Mouse (Mus musculus) skeletal muscle tissue, adult 2 months (tissue): ENCODE measurements at regions not wholly inside any gene's neighbourhood (a gene's known extent, or its start where the extent isn't known, plus 50 kb on each side); places are given as distances from the start of the nearest gene placed in this dataset.

Experiments
- DNase-seq: peaks from one replicate; pipeline ENCODE4 v3.0.0-alpha.2; 2012; ENCODE audit warnings: low read depth, low spot score

DNA sequence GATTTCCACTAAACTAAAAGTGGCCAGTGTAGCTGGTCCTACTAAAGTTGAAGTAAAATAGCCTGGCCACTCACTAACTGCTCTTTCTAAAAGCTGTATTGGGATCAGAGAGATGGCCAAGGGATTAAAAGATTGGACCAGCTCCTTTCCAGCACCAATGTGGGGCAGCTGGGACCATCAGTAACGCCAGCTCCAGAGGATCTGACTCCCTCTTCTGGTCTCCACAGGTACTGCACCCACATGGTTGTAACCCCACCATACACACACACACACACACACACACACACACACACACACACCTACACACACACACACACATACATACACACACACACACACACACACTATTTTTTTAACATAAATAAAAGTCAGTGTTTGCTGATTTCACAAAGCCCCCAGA is 122.1 kb upstream of the Topaz1 start:
- no peak for DNase-seq

- DNase-seq, result no peak
Measured at GRCm38 (mm10) chr9:122626346-122626745, 120.8 kb upstream of the Topaz1 start.

- DNase-seq, result no peak
Measured at GRCm38 (mm10) chr9:122629171-122629904, 117.8 kb upstream of the Topaz1 start.

DNA sequence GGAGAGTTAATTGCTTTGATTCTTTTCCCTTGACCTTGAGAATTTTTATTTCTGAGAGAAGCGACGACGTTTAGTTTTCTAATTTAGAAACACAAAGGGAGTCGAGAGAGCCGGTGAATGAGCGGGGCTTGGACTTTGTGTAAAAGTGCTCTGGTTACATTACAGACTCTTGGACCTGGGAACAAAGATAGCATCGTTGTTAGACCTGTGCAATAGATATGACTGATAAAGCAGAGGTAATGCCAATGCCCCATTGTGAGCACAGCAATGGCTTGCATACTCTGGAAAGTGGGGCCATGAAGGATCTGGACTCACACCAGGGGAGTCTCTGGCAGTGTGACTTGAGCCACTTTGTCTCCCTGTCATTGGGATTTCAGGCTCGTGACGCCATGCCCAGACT is 115.4 kb upstream of the Topaz1 start:
- DNase-seq, result no peak

DNA sequence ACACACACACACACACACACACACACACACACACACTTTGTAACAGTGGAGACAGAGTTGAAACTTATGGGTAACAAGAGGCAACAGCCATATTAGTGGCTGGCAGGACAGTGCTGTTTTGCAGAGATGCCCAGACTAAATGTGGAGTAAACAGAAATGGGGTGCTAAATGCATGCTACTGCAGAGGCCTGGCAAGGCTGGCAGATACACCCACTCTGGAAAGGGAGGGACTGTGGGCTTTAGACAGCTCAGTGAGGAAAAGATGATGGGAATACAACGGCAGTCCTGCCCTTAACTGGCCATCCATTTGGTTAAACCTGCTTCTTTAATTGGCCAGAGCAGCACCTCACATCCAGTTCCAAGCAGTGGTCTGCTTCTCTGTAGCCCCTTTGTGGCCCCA is 113.7 kb upstream of the Topaz1 start:
- no peak for DNase-seq

DNA sequence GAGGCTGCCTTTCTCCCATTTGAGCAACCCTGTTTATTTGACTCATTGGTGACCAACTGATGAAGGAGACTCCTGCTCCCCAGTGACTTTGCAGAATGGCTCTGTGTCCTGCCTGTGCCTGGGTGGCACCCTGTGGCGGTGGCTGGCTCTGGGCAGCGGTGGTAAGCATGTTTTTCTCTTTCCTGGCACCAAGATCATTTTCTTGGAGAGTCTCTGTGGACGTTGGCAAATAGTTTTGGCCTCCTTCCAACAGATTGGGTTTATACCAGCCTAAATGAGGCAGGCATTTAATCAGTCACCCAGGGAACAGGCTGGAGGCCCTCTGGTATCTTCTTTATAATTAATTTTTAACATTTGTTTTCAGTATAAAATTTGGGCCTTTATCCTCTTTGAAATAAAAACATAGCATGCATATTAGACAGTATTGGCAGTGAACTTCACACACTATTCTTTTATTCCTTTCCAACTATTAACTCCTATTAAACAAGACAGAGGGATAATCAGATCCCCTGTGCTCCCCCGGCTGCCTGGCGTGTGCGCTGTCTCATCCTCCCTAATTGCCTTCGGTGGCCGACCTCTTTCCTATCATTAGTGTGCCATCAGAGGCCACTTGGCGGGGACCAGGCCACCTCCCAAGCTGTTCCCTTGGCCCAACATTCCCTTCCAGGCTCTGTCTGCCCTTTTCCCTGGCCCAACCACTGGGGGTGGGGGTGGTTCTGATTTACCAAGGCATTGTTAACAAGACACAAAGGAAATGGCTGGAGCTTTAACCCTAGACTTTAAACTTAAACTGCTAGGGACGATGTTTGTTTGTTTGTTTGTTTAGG is 111.8 kb upstream of the Topaz1 start:
- peak; percentile 18 for DNase-seq

- DNase-seq, result no peak
Measured at GRCm38 (mm10) chr9:122637591-122637990, 109.6 kb upstream of the Topaz1 start.

DNA sequence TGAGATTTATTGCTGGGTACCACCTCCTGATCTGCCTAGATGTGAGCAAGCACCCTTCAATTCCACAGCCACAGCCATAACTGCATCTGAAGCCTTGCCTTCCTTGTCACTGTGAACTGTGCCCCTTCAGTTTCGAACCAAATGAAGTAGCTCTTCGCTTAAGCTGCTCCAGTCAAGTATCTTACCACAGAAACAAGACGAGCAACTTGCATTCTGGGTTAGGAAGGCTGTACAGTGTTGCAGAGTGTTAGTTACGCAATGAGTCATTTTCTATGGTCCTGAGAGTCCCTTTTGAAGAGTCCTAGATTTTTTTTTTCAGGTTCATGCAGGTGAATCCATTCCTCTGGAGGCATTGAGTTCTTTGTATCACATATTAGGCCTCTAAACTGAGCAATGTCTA is 107.9 kb upstream of the Topaz1 start:
- no peak for DNase-seq

GRCm38 (mm10) chr9:122642913-122643312 is 104.2 kb upstream of the Topaz1 start:
- DNase-seq, result no peak

DNA sequence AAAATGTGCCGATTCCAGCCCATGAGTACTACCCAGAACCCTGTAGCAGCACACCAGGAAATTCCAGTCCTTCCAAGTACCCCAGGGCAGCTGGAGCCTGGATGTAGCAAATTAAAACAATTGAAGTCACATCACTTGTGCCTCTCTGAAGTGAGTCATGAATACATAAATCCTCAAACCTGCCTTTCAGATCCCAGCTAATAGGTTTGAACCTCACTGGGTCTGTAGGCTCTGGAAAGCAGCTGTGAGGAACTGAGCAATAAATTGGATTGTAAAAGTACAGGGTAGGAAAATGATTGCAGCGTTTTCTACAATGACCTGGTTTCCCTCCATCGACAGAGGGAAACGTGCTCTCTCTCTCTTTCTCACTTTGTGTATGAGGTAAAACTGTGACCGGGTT is 101.6 kb upstream of the Topaz1 start:
- no peak for DNase-seq

- DNase-seq, result no peak
Measured at GRCm38 (mm10) chr9:122650862-122651261, 96.3 kb upstream of the Topaz1 start.

DNA sequence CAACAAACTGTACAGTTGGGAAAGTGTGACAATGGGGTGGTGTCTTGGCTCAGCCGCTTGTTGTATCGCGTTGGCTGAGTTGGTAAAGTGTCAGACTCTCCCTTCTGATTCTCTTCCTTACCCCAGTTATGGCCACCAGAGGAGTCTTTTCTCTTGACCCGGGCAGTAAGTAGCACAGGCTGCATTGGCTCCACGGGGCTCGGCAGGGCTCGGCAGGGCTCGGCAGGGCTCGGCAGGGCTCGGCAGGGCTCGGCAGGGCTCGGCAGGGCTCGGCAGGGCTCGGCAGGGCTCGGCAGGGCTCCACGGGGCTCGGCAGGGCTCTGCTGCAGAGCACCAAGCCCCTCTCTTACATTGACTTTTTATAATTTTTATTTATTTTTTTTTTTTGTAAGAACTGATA is 91.6 kb upstream of the Topaz1 start:
- no peak for DNase-seq

- no peak for DNase-seq
Measured at GRCm38 (mm10) chr9:122660050-122660449, 87.1 kb upstream of the Topaz1 start.

DNA sequence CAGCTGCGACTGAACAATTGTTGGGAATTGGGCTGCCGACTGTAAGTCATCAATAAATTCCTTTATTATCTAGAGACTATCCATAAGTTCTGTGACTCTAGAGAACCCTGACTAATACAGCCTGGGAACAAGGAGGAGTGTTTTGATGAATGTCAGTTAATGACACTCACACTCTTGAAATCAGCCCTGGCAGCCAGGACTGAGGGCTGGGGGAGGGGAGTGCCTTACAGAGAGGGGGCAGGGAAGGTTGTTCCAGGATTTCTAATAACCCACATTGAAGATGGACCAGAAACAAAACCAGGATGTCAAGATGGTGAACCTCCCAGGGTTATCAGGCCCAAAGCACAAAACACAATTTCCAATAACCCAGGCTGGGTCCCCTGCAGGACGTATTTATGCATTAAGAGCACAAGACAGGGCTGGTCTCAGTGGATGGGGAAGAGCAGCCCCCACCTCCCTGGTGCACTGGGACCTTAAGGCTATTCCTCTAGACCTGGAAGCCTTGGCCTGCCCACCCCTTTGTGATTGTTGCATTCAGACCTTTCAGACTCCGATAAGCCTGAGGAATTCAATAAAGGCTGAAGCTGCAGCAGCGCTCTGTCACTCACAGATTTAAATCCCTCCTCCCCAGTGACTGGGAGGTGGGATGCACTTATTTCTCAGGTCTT is 80.0 kb upstream of the Topaz1 start:
- DNase-seq, result no peak

DNA sequence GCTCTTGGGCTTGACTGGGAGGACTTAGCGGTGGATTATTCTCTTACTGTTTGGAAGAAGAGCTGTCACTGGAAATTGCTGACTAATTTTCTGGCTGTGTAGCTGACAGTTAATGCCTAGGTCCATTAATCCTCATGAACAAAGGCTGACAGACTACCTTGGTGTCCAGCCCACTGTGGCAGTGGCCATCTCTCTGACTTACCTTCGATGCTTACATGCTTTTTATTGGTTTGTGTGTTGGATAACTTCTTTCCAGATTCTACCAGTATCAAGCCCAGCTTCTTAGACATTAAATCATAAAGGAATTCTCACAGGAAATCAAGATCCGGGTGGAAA is 79.5 kb upstream of the Topaz1 start:
- DNase-seq, result no peak

DNA sequence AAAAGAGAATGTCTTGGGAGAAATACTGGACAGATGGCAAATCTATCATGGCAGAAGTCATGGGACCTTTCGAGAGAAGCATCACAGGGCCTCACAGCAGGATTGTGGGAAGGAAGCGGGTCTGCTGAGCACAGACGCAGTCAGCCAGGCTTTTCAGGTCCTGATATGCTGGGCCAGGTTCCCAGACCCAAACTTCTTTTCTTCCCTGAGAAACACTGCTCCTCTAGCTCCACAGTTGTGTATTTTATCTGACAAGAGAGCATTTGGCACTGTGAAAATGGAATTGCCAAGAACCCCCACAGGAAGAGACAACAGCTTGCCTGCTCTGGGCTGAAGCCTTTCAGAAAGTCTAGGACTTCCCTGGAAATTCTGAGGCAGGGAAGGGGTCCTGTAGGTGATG is 73.4 kb upstream of the Topaz1 start:
- no peak for DNase-seq

GRCm38 (mm10) chr9:122678001-122678696 is 69.0 kb upstream of the Topaz1 start:
- DNase-seq, result no peak

DNA sequence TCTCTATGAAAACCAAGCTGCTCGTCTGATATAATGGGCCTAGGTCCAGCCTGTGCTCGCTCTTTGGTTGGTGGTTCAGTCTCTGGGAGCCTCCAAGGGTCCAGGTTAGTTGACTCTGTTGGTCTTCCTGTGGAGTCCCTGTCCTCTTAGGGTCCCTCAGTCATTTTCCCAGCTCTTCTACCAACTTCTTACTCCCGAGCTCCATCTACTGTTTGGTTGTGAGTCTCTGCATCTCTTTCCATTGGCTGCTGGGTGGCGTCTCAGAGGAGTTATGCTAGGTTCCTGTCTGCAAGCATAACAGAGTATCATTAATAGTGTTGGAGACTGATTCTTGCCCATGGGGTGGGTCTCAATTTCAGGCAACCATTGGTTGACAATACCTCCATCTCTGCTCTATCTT is 60.0 kb upstream of the Topaz1 start:
- no peak for DNase-seq

- no peak for DNase-seq
Measured at GRCm38 (mm10) chr9:122691879-122692278, 55.3 kb upstream of the Topaz1 start.

GRCm38 (mm10) chr9:122695724-122696123 is 51.4 kb upstream of the Topaz1 start:
- no peak for DNase-seq
